Mouse (Mus musculus) forebrain, embryonic 16.5 days (tissue): ENCODE data around the gene Pigo. TPM values are rescaled to one million over a fixed set of nuclear protein-coding genes. Genes with fewer than 3 reads are reported as not detected.
"Not testable (repeated sequence)": the region's sequence is repeated elsewhere in the genome, so short reads cannot be mapped to it uniquely, and the experiment has no call there.

ENCODE experiments used
- ATAC-seq: fragments of 200-750 bp; cut with Nextera tagmentation; 2 replicates; pipeline ENCODE4 v1.8.0; 2017; ENCODE audit warnings: mild to moderate bottlenecking, moderate library complexity
- H3K27ac ChIP-seq: fragments of 300-500 bp; sonication (generic); 2 replicates; pipeline ENCODE4 v1.5.1; 2014; ENCODE audit warnings: low read length, control low read depth
- H3K27me3 ChIP-seq: fragments of 300-500 bp; sonication (generic); replicated peaks from 2 replicates; pipeline ENCODE4 v1.6.1; 2014; ENCODE audit warnings: low read length; ENCODE audit not compliant: control insufficient read depth, insufficient read depth
- H3K36me3 ChIP-seq: fragments of 300-500 bp; sonication (generic); 2 replicates; pipeline ENCODE4 v1.6.1; 2014; ENCODE audit not compliant: control insufficient read depth, insufficient read depth
- H3K4me1 ChIP-seq: fragments of 300-500 bp; sonication (generic); replicated peaks from 2 replicates; pipeline ENCODE4 v1.6.1; 2014; ENCODE audit warnings: low read length; ENCODE audit not compliant: control insufficient read depth, insufficient read depth
- H3K4me2 ChIP-seq: fragments of 300-500 bp; sonication (generic); 2 replicates; pipeline ENCODE4 v1.6.1; 2014; ENCODE audit warnings: mild to moderate bottlenecking, low read length, control low read depth
- H3K4me3 ChIP-seq: fragments of 300-500 bp; sonication (generic); replicated peaks from 2 replicates; pipeline ENCODE4 v1.5.1; 2014; ENCODE audit warnings: mild to moderate bottlenecking, low read length, control low read depth
- H3K9ac ChIP-seq: fragments of 300-500 bp; sonication (generic); replicated peaks from 2 replicates; pipeline ENCODE4 v1.6.1; 2014; ENCODE audit warnings: low read depth, low read length, control low read depth
- H3K9me3 ChIP-seq: fragments of 300-500 bp; sonication (generic); 2 replicates; pipeline ENCODE4 v1.6.1; 2016; ENCODE audit warnings: low read length; ENCODE audit not compliant: control insufficient read depth
- WGBS: fragments of 180-500 bp; shearing (Covaris S2); extraction: QIAGEN DNeasy Blood & Tissue Kit; methylation state at CpG from one replicate; pipeline ENCODE4 v1.1.7; 2014; 5-methylcytosine and 5-hydroxymethylcytosine counted together
- polyA plus RNA-seq: library from polyadenylated mRNA; unstranded; fragments of >200 nt; fragmentation: Nextera tagmentation; extraction: Ambion mirVana; gene quantifications from 2 replicates; pipeline ENCODE4 v1.2.1, GENCODE M21; 2015

The Pigo gene
- polyA plus RNA-seq, 1 experiment from 2014 or later = 24.5 TPM

- H3K36me3 ChIP-seq = no peaks in the 10 kb centered on the region
- no peaks in the 10 kb centered on the region for H3K9me3 ChIP-seq
- H3K4me2 ChIP-seq = no peak overlapping the region
- 97% methylated on average over 1 of the region's 1 CpGs for WGBS
- peaks cover 11% of the 10 kb centered on the region for H3K4me1 ChIP-seq
- H3K27ac ChIP-seq = no peak overlapping the region
- no peaks in the 10 kb centered on the region for H3K27me3 ChIP-seq
- ATAC-seq = no peak
- no peak overlapping the region for H3K9ac ChIP-seq
- no peak overlapping the region for H3K4me3 ChIP-seq
Measured at GRCm38 (mm10) chr4:43012091-43012490, 13.5 kb downstream of the Pigo start.

DNA sequence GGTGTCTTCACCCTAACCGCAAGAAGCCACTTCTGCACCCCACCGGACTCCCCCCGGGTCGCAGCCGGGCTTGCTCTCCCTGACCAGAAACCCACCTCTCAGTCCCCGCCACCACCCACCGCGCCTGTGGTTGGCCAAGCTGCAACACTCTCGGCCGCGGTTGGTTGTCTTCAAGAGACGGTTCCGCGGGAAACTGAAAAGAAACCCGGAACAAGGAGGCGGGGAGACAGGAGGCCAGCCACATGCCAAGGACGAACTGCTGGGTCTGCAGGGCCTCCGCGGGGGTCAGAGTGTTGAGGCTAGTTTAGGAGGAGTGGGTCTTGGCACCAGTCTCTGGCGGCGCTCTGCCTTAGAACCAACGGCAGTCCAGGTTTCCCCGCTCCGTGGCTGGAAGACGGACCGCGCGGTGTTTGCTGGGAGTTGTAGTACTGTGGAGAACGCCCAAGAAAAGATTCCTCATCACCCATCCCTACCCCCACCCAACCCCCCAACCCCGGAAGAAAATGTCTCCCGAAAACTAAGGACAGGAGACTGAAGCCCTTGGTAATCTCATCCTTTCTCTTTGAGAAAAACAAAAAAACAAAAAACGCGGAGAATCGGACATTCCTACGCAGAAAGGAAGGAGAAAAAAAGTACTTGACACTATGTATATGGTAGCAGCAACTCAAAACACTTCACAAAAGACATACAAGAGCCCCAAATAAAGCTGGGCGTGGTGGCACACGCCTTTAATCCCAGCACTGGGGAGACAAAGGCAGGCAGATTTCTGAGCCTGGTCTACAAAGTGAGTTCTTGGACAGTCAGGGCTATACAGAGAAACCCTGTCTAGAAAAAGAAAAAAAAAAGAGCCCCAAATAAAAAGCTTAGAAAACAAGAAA lies 15.2 kb downstream of the Pigo start, which contains the start of gene Fancg:
Gene Fancg (minus strand): TSS at position 346 of the 878 bp plus-strand sequence.
- peak within 1 kb of the TSS; percentile 88 for H3K4me2 ChIP-seq
- H3K9me3 ChIP-seq = no peaks in the 10 kb centered on the region
- H3K27me3 ChIP-seq = no peaks in the 10 kb centered on the region
- H3K9ac ChIP-seq = peak within 1 kb of the TSS; percentile 71
- peak within 1 kb of the TSS; percentile 48; the same call in 1 of the 2 replicates for H3K27ac ChIP-seq
- H3K4me1 ChIP-seq = peaks cover 11% of the 10 kb centered on the region
- peak; percentile 96 for ATAC-seq
- H3K4me3 ChIP-seq = peak within 1 kb of the TSS; percentile 69
- H3K36me3 ChIP-seq = no peaks in the 10 kb centered on the region
- under 1% methylated on average over 37 of the region's 37 CpGs for WGBS

DNA sequence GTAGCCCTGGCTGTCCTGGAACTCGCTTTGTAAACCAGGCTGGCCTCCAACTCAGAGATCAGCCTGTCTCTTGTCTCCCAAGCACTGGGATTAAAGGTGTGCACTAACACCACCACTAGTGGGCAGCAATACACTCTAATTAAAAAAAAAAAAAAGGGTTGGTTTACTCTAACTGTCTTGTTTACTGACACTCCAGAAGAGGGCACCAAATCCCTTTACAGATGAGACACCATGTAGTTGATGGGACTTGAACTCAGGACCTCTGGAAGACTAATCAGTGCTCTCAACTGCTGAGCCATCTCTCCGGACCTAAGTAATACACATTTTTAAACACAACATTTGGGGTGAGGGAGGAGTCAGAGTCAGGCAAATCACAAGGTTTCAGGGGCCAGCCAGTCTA lies 19.9 kb downstream of the Pigo start:
- H3K4me2 ChIP-seq = no peak overlapping the region
- H3K9ac ChIP-seq = no peak overlapping the region
- H3K4me1 ChIP-seq = peaks cover 11% of the 10 kb centered on the region
- no peak for ATAC-seq
- H3K27ac ChIP-seq = no peak overlapping the region
- no peaks in the 10 kb centered on the region for H3K27me3 ChIP-seq
- no peaks in the 10 kb centered on the region for H3K36me3 ChIP-seq
- WGBS = 49% methylated on average over 2 of the region's 2 CpGs
- no peak overlapping the region for H3K4me3 ChIP-seq
- no peaks in the 10 kb centered on the region for H3K9me3 ChIP-seq

DNA sequence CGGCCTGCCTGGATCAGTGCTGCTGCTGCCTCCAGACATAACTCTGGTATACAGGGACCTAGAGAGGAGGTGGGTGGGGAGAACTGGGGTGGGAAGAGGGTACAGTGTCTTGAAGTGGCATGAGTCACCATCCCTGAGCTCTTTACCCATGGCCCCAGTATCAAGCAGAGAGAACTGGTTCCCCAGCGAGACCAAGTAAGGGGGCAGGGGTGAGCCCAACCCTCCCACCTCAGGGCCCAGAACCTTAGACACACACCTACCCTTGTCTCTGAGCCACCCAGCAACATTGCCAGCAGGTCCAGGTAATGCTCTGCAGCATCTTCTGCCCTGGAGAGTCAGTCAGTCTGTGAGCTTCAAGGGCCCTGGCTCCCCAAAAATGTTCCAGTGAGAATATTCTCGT lies 20.7 kb downstream of the Pigo start:
- Histone ChIP-seq H3K9ac (no peak overlapping the region), H3K4me1 (peaks cover 9% of the 10 kb centered on the region), H3K36me3 (no peaks in the 10 kb centered on the region), H3K27ac (no peak overlapping the region), H3K4me2 (no peak overlapping the region), H3K4me3 (no peak overlapping the region), H3K9me3 (no peaks in the 10 kb centered on the region), H3K27me3 (no peaks in the 10 kb centered on the region)
- no peak for ATAC-seq
- 96% methylated on average over 3 of the region's 3 CpGs for WGBS

- Histone ChIP-seq H3K36me3 (no peaks in the 10 kb centered on the region), H3K27ac (no peak overlapping the region), H3K9me3 (no peaks in the 10 kb centered on the region), H3K4me1 (peaks cover 13% of the 10 kb centered on the region), H3K4me2 (no peak overlapping the region), H3K4me3 (no peak overlapping the region), H3K27me3 (no peaks in the 10 kb centered on the region), H3K9ac (no peak overlapping the region)
- no peak for ATAC-seq
- WGBS = 73% methylated on average over 12 of the region's 12 CpGs
Measured at GRCm38 (mm10) chr4:43002756-43003439, 22.7 kb downstream of the Pigo start.

- 100% methylated on average over 2 of the region's 2 CpGs for WGBS
- Histone ChIP-seq H3K27ac (peak overlapping the region; percentile 92), H3K4me3 (no peak overlapping the region), H3K9me3 (no peaks in the 10 kb centered on the region), H3K9ac (no peak overlapping the region), H3K36me3 (no peaks in the 10 kb centered on the region), H3K4me2 (no peak overlapping the region), H3K4me1 (peaks cover 22% of the 10 kb centered on the region), H3K27me3 (no peaks in the 10 kb centered on the region)
- no peak for ATAC-seq
Measured at GRCm38 (mm10) chr4:43001272-43001671, 24.3 kb downstream of the Pigo start.

- peak; percentile 98 for ATAC-seq
- H3K27ac ChIP-seq = peak within 1 kb of the TSS; percentile 99
- H3K4me3 ChIP-seq = peak within 1 kb of the TSS; percentile 98
- H3K9ac ChIP-seq = peak within 1 kb of the TSS; percentile 96
- peaks cover 22% of the 10 kb centered on the region for H3K4me1 ChIP-seq
- not testable (repeated sequence) for H3K36me3 ChIP-seq, H3K27me3 ChIP-seq, H3K9me3 ChIP-seq
- WGBS = under 1% methylated on average over 47 of the region's 56 CpGs
- H3K4me2 ChIP-seq = peak within 1 kb of the TSS; percentile 85
Measured at GRCm38 (mm10) chr4:43000141-43000986, 25.3 kb downstream of the Pigo start, which contains the start of gene Vcp. Gene Vcp, minus strand, starts transcription at chr4:43000507.

GRCm38 (mm10) chr4:42999451-43000140 lies 26.0 kb downstream of the Pigo start:
- under 1% methylated on average over 51 of the region's 51 CpGs for WGBS
- Histone ChIP-seq H3K4me1 (peaks cover 22% of the 10 kb centered on the region), H3K27ac (peak overlapping the region; percentile 99), H3K27me3 (no peaks in the 10 kb centered on the region), H3K9me3 (no peaks in the 10 kb centered on the region), H3K4me3 (peak overlapping the region; percentile 98), H3K9ac (peak overlapping the region; percentile 96), H3K4me2 (peak overlapping the region; percentile 85), H3K36me3 (peaks cover 7% of the 10 kb centered on the region; the same call in 1 of the 2 replicates)
- ATAC-seq = peak; percentile 61
